ENCODE assay signal across 7 mouse cellular contexts in the genomic region with DNA sequence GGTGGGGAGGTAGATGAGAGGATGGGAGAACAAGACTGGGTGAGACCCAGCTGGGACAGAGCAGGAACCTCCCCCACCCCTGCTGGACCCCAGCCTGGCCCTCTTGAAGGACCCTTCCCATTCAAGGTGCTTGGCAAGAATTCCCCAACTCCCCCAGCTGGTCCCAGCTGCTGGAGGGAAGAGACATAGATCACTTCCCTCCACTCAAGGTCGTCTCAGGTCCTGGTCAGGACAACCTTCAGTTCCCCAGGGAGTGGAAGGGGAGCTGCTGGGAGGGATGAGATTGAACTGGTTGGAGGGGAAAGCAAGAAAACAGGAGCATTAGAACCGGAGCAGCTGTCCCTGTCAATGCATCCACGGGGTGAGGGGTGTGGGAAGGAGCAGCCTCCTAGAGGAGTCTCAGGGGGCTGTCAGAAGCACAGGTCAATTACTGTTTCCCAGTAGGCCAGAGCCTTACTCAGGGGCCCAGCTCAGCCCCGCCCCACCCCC. TPM values are rescaled to one million over a fixed set of nuclear protein-coding genes. Genes with fewer than 3 reads are reported as not detected.
DNase-seq lines count a peak whose midpoint lies in the region; ATAC-seq lines count a peak whose summit lies in the region.

No protein-coding gene starts in this region.

- no peaks in the 10 kb centered on the region for H3K27me3 ChIP-seq in limb, embryonic 12.5 days
- H3K27me3 ChIP-seq in limb, embryonic 10.5 days (ENCODE audit: low read depth, poor library complexity, severe bottlenecking) = no peaks in the 10 kb centered on the region
- H3K27me3 ChIP-seq in forebrain, embryonic 15.5 days = no peaks in the 10 kb centered on the region
- H3K27me3 ChIP-seq in hindbrain, embryonic 11.5 days (ENCODE audit: control insufficient read depth, insufficient read depth, low read length) = no peaks in the 10 kb centered on the region
- H3K27me3 ChIP-seq in neural tube, embryonic 12.5 days (replicated peaks) = no peaks in the 10 kb centered on the region

- H3K4me3 ChIP-seq in limb, embryonic 12.5 days (replicated peaks) = no peak overlapping the region
- no peak overlapping the region for H3K4me3 ChIP-seq in limb, embryonic 10.5 days
- peak overlapping the region; percentile 3 for H3K4me3 ChIP-seq in forebrain, embryonic 15.5 days
- H3K4me3 ChIP-seq in hindbrain, embryonic 11.5 days (ENCODE audit: low read depth, low read length) = no peak overlapping the region; the same call in 1 of the 2 replicates
- no peak overlapping the region for H3K4me3 ChIP-seq in neural tube, embryonic 12.5 days

- H3K4me2 ChIP-seq in limb, embryonic 12.5 days = no peak overlapping the region
- peak overlapping the region; percentile 14 for H3K4me2 ChIP-seq in forebrain, embryonic 15.5 days (replicated peaks)
- peak overlapping the region; percentile 22 for H3K4me2 ChIP-seq in hindbrain, embryonic 11.5 days (replicated peaks; ENCODE audit: low read depth, low read length)
- H3K4me2 ChIP-seq in neural tube, embryonic 12.5 days (replicated peaks) = peak overlapping the region; percentile 46

- 44% methylated on average over 4 of the region's 4 CpGs for WGBS in limb, embryonic 12.5 days
- WGBS in limb, embryonic 10.5 days = 45% methylated on average over 4 of the region's 4 CpGs
- WGBS in forebrain, embryonic 15.5 days = 28% methylated on average over 4 of the region's 4 CpGs
- 26% methylated on average over 4 of the region's 4 CpGs for WGBS in hindbrain, embryonic 11.5 days
- WGBS in neural tube, embryonic 12.5 days = 26% methylated on average over 4 of the region's 4 CpGs

- H3K27ac ChIP-seq in limb, embryonic 12.5 days = no peak overlapping the region
- no peak overlapping the region for H3K27ac ChIP-seq in limb, embryonic 10.5 days
- H3K27ac ChIP-seq in forebrain, embryonic 15.5 days (replicated peaks) = peak overlapping the region; percentile 60
- peak overlapping the region; percentile 30; the same call in 1 of the 2 replicates for H3K27ac ChIP-seq in hindbrain, embryonic 11.5 days (ENCODE audit: low read depth, low read length)
- no peak overlapping the region for H3K27ac ChIP-seq in neural tube, embryonic 12.5 days

- H3K9ac ChIP-seq in limb, embryonic 12.5 days (replicated peaks) = no peak overlapping the region
- no peak overlapping the region; the same call in 1 of the 2 replicates for H3K9ac ChIP-seq in forebrain, embryonic 15.5 days (replicated peaks)
- H3K9ac ChIP-seq in hindbrain, embryonic 11.5 days (ENCODE audit: low read depth, low read length) = no peak overlapping the region
- no peak overlapping the region for H3K9ac ChIP-seq in neural tube, embryonic 12.5 days

- 0 out of 2 replicates have a peak, but pooled peaks have one; percentile 26 for ATAC-seq in limb, embryonic 12.5 days (ENCODE audit: insufficient number of reproducible peaks, insufficient read depth, low FRiP score, low TSS enrichment, low read depth)
- ATAC-seq in forebrain, embryonic 15.5 days (replicated peaks) = no peak
- ATAC-seq in hindbrain, embryonic 11.5 days (ENCODE audit: low FRiP score) = peak; percentile 64; the same call in 1 of the 2 replicates
- ATAC-seq in neural tube, embryonic 12.5 days (ENCODE audit: low FRiP score, low read depth) = peak; percentile 25

- peaks cover 19% of the 10 kb centered on the region for H3K4me1 ChIP-seq in limb, embryonic 12.5 days (replicated peaks)
- peaks cover 4% of the 10 kb centered on the region for H3K4me1 ChIP-seq in limb, embryonic 10.5 days
- H3K4me1 ChIP-seq in forebrain, embryonic 15.5 days = peaks cover 49% of the 10 kb centered on the region
- H3K4me1 ChIP-seq in hindbrain, embryonic 11.5 days (replicated peaks; ENCODE audit: control insufficient read depth, insufficient read depth, low read length) = 0 out of 2 replicates have a peak, but pooled peaks cover 3% of the 10 kb centered on the region
- H3K4me1 ChIP-seq in neural tube, embryonic 12.5 days = peaks cover 15% of the 10 kb centered on the region

- no peak for DNase-seq in limb, embryonic 10.5 days (ENCODE audit: low spot score)
- DNase-seq in hindbrain, embryonic 11.5 days (ENCODE audit: low spot score) = peak; percentile 50
- DNase-seq in layer of hippocampus, postnatal 10 days (ENCODE audit: low spot score in 2 of 2) = no peak
- no peak for DNase-seq in liver

- no peaks in the 10 kb centered on the region for H3K36me3 ChIP-seq in limb, embryonic 12.5 days
- H3K36me3 ChIP-seq in limb, embryonic 10.5 days = no peaks in the 10 kb centered on the region
- H3K36me3 ChIP-seq in forebrain, embryonic 15.5 days = no peaks in the 10 kb centered on the region
- no peaks in the 10 kb centered on the region for H3K36me3 ChIP-seq in hindbrain, embryonic 11.5 days (ENCODE audit: control insufficient read depth, insufficient read depth, low read length)
- no peaks in the 10 kb centered on the region for H3K36me3 ChIP-seq in neural tube, embryonic 12.5 days

- H3K9me3 ChIP-seq in limb, embryonic 12.5 days = no peaks in the 10 kb centered on the region
- no peaks in the 10 kb centered on the region for H3K9me3 ChIP-seq in limb, embryonic 10.5 days (replicated peaks)
- no peaks in the 10 kb centered on the region for H3K9me3 ChIP-seq in forebrain, embryonic 15.5 days
- H3K9me3 ChIP-seq in hindbrain, embryonic 11.5 days (ENCODE audit: control insufficient read depth, low read length) = no peaks in the 10 kb centered on the region
- no peaks in the 10 kb centered on the region for H3K9me3 ChIP-seq in neural tube, embryonic 12.5 days

RNA-seq across cellular contexts. Expression of a gene that starts 10.5 kb away (rescaled TPM):
- polyA plus RNA-seq in limb, embryonic 12.5 days (2016; fragmentation: Nextera tagmentation; extraction: Ambion mirVana) = 27.8 and 30.5 TPM in 2 replicates
- polyA plus RNA-seq in limb, embryonic 10.5 days (2016; fragmentation: Nextera tagmentation; extraction: Ambion mirVana) = 23.9 and 24.2 TPM in 2 replicates
- 45.4 and 45.5 TPM in 2 replicates for polyA plus RNA-seq in forebrain, embryonic 15.5 days (2015; fragmentation: Nextera tagmentation; extraction: Ambion mirVana)
- 64.2 and 76.5 TPM in 2 replicates for polyA plus RNA-seq in hindbrain, embryonic 11.5 days (2014; fragmentation: Nextera tagmentation; extraction: Ambion mirVana)
- 45.8 TPM in 2 replicates for polyA plus RNA-seq in neural tube, embryonic 12.5 days (2016; fragmentation: Nextera tagmentation; extraction: Ambion mirVana)
- 100 to 1,000 TPM; 376 to 390 TPM for total RNA-seq in layer of hippocampus, postnatal 10 days (2021)

Comparison
In these comparisons a context has a peak if more than half of its experiments do, and no peak if none do; other contexts are left out.
1. H3K27ac ChIP-seq: peak in forebrain, embryonic 15.5 days (single experiment) and hindbrain, embryonic 11.5 days (single experiment); none in limb, embryonic 12.5 days (single experiment), limb, embryonic 10.5 days (single experiment) and neural tube, embryonic 12.5 days (single experiment).